Mouse (Mus musculus): ENCODE results near the gene Ccdc175. TPM values are rescaled to one million over a fixed set of nuclear protein-coding genes. Genes with fewer than 3 reads are reported as not detected.

The Ccdc175 gene
- polyA plus RNA-seq, 1 experiment from 2014 or later = not detected

- Histone ChIP-seq H3K9me3 (no peaks in the 10 kb centered on the region), H3K4me3 (no peak overlapping the region), H3K27me3 (replicated peaks) (no peaks in the 10 kb centered on the region), H3K4me2 (no peak overlapping the region), H3K36me3 (no peaks in the 10 kb centered on the region), H3K27ac (replicated peaks) (no peak overlapping the region), H3K4me1 (peaks cover 12% of the 10 kb centered on the region), H3K9ac (no peak overlapping the region)
- no peak for ATAC-seq (ENCODE audit: extremely low read depth, insufficient number of reproducible peaks, low FRiP score, low TSS enrichment)
- 44% methylated on average over 7 of the region's 7 CpGs for WGBS
These were observed 12.6 kb upstream of the Ccdc175 start for GRCm38 (mm10) chr12:72197434-72197833.

GRCm38 (mm10) chr12:72179561-72179960 is 5.3 kb downstream of the Ccdc175 start:
- no peaks in the 10 kb centered on the region for H3K36me3 ChIP-seq
- H3K27ac ChIP-seq (replicated peaks) = no peak overlapping the region
- H3K4me1 ChIP-seq = no peaks in the 10 kb centered on the region
- no peak overlapping the region for H3K9ac ChIP-seq
- no peaks in the 10 kb centered on the region for H3K27me3 ChIP-seq (replicated peaks)
- WGBS = 64% methylated on average over 4 of the region's 4 CpGs
- H3K4me2 ChIP-seq = no peak overlapping the region
- no peak for ATAC-seq (ENCODE audit: extremely low read depth, insufficient number of reproducible peaks, low FRiP score, low TSS enrichment)
- H3K4me3 ChIP-seq = no peak overlapping the region
- 0 out of 2 replicates have a peak, but pooled peaks cover 6% of the 10 kb centered on the region for H3K9me3 ChIP-seq

- H3K4me3 ChIP-seq = no peak overlapping the region
- 76% methylated on average over 3 of the region's 3 CpGs for WGBS
- no peaks in the 10 kb centered on the region for H3K36me3 ChIP-seq
- no peaks in the 10 kb centered on the region for H3K4me1 ChIP-seq
- no peaks in the 10 kb centered on the region for H3K27me3 ChIP-seq (replicated peaks)
- H3K4me2 ChIP-seq = no peak overlapping the region
- no peak overlapping the region for H3K9ac ChIP-seq
- ATAC-seq (ENCODE audit: extremely low read depth, insufficient number of reproducible peaks, low FRiP score, low TSS enrichment) = no peak
- no peak overlapping the region for H3K27ac ChIP-seq (replicated peaks)
- 0 out of 2 replicates have a peak, but pooled peaks cover 6% of the 10 kb centered on the region for H3K9me3 ChIP-seq
These were observed 6.5 kb downstream of the Ccdc175 start for GRCm38 (mm10) chr12:72178322-72178721.

- whole genome bisulfite sequencing = 47% methylated on average over 4 of the region's 4 CpGs
These were observed 26.4 kb downstream of the Ccdc175 start for GRCm38 (mm10) chr12:72158421-72158820.

GRCm38 (mm10) chr12:72150786-72151185 is 34.0 kb downstream of the Ccdc175 start:
- no peak overlapping the region for H3K9ac ChIP-seq
- no peak for ATAC-seq (ENCODE audit: extremely low read depth, insufficient number of reproducible peaks, low FRiP score, low TSS enrichment)
- WGBS = 78% methylated on average over 4 of the region's 4 CpGs

More at GRCm38 (mm10) chr12:72158421-72158820, 26.4 kb downstream of the Ccdc175 start:
- Histone ChIP-seq H3K27me3 (replicated peaks) (no peaks in the 10 kb centered on the region), H3K36me3 (no peaks in the 10 kb centered on the region), H3K4me2 (no peak overlapping the region), H3K9ac (no peak overlapping the region), H3K4me1 (no peaks in the 10 kb centered on the region), H3K27ac (replicated peaks) (no peak overlapping the region), H3K9me3 (no peaks in the 10 kb centered on the region), H3K4me3 (no peak overlapping the region)
- ATAC-seq (ENCODE audit: extremely low read depth, insufficient number of reproducible peaks, low FRiP score, low TSS enrichment) = no peak

GRCm38 (mm10) chr12:72129203-72129602 is 55.6 kb downstream of the Ccdc175 start:
- ATAC-seq (ENCODE audit: extremely low read depth, insufficient number of reproducible peaks, low FRiP score, low TSS enrichment) = no peak
- Histone ChIP-seq H3K9me3 (peaks cover 10% of the 10 kb centered on the region; the same call in 1 of the 2 replicates), H3K4me1 (no peaks in the 10 kb centered on the region), H3K4me2 (no peak overlapping the region), H3K36me3 (no peaks in the 10 kb centered on the region), H3K27me3 (replicated peaks) (no peaks in the 10 kb centered on the region), H3K27ac (replicated peaks) (no peak overlapping the region), H3K4me3 (no peak overlapping the region), H3K9ac (no peak overlapping the region)
- WGBS = 88% methylated on average over 10 of the region's 10 CpGs

More at GRCm38 (mm10) chr12:72150786-72151185, 34.0 kb downstream of the Ccdc175 start:
- Histone ChIP-seq H3K36me3 (no peaks in the 10 kb centered on the region), H3K27me3 (replicated peaks) (no peaks in the 10 kb centered on the region), H3K4me1 (no peaks in the 10 kb centered on the region), H3K4me3 (no peak overlapping the region), H3K4me2 (no peak overlapping the region), H3K27ac (replicated peaks) (no peak overlapping the region), H3K9me3 (no peaks in the 10 kb centered on the region)

- H3K27ac ChIP-seq (replicated peaks) = no peak overlapping the region
- WGBS = 74% methylated on average over 22 of the region's 23 CpGs
- H3K4me3 ChIP-seq = no peak overlapping the region
- no peaks in the 10 kb centered on the region for H3K4me1 ChIP-seq
- peaks cover 4% of the 10 kb centered on the region; the same call in 1 of the 2 replicates for H3K27me3 ChIP-seq (replicated peaks)
- H3K9me3 ChIP-seq = no peaks in the 10 kb centered on the region
- no peak overlapping the region for H3K4me2 ChIP-seq
- H3K9ac ChIP-seq = no peak overlapping the region
- H3K36me3 ChIP-seq = no peaks in the 10 kb centered on the region
- no peak for ATAC-seq (ENCODE audit: extremely low read depth, insufficient number of reproducible peaks, low FRiP score, low TSS enrichment)
These were observed 69.0 kb downstream of the Ccdc175 start for GRCm38 (mm10) chr12:72115686-72116345.

GRCm38 (mm10) chr12:72115126-72115525 is 69.7 kb downstream of the Ccdc175 start:
- Histone ChIP-seq H3K4me3 (no peak overlapping the region), H3K9me3 (no peaks in the 10 kb centered on the region), H3K27ac (replicated peaks) (no peak overlapping the region), H3K36me3 (no peaks in the 10 kb centered on the region), H3K27me3 (replicated peaks) (peaks cover 4% of the 10 kb centered on the region; the same call in 1 of the 2 replicates), H3K4me2 (no peak overlapping the region), H3K9ac (no peak overlapping the region), H3K4me1 (no peaks in the 10 kb centered on the region)
- 67% methylated on average over 6 of the region's 6 CpGs for WGBS
- no peak for ATAC-seq (ENCODE audit: extremely low read depth, insufficient number of reproducible peaks, low FRiP score, low TSS enrichment)

GRCm38 (mm10) chr12:72104525-72105281 is 80.1 kb downstream of the Ccdc175 start:
- H3K27me3 ChIP-seq (replicated peaks) = peaks cover 9% of the 10 kb centered on the region; the same call in 1 of the 2 replicates
- peak overlapping the region; percentile 62; the same call in 1 of the 2 replicates for H3K9ac ChIP-seq
- 0 out of 2 replicates have a peak, but pooled peaks cover 3% of the 10 kb centered on the region for H3K4me1 ChIP-seq
- H3K36me3 ChIP-seq = peaks cover 18% of the 10 kb centered on the region
- H3K4me3 ChIP-seq = 0 out of 2 replicates have a peak overlapping the region, but pooled peaks have one; percentile 17
- no peaks in the 10 kb centered on the region for H3K9me3 ChIP-seq
- peak overlapping the region; percentile 61 for H3K4me2 ChIP-seq
- 20% methylated on average over 14 of the region's 14 CpGs for WGBS
- ATAC-seq (ENCODE audit: extremely low read depth, insufficient number of reproducible peaks, low FRiP score, low TSS enrichment) = no peak
- no peak overlapping the region for H3K27ac ChIP-seq (replicated peaks)

GRCm38 (mm10) chr12:72104027-72104426 is 80.8 kb downstream of the Ccdc175 start:
- no peak overlapping the region for H3K4me2 ChIP-seq
- H3K9me3 ChIP-seq = no peaks in the 10 kb centered on the region
- H3K27me3 ChIP-seq (replicated peaks) = peaks cover 9% of the 10 kb centered on the region; the same call in 1 of the 2 replicates
- H3K4me3 ChIP-seq = no peak overlapping the region
- H3K36me3 ChIP-seq = peaks cover 24% of the 10 kb centered on the region
- H3K4me1 ChIP-seq = 0 out of 2 replicates have a peak, but pooled peaks cover 3% of the 10 kb centered on the region
- no peak for ATAC-seq (ENCODE audit: extremely low read depth, insufficient number of reproducible peaks, low FRiP score, low TSS enrichment)
- H3K9ac ChIP-seq = no peak overlapping the region
- 73% methylated on average over 5 of the region's 5 CpGs for WGBS
- H3K27ac ChIP-seq (replicated peaks) = no peak overlapping the region

- no peak overlapping the region for H3K9ac ChIP-seq
- H3K4me3 ChIP-seq = no peak overlapping the region
- no peak for ATAC-seq (ENCODE audit: extremely low read depth, insufficient number of reproducible peaks, low FRiP score, low TSS enrichment)
- no peak overlapping the region for H3K27ac ChIP-seq (replicated peaks)
- 0 out of 2 replicates have a peak, but pooled peaks cover 3% of the 10 kb centered on the region for H3K4me1 ChIP-seq
- 74% methylated on average over 6 of the region's 6 CpGs for WGBS
- H3K27me3 ChIP-seq (replicated peaks) = 0 out of 2 replicates have a peak, but pooled peaks cover 4% of the 10 kb centered on the region
- no peak overlapping the region for H3K4me2 ChIP-seq
- peaks cover 32% of the 10 kb centered on the region for H3K36me3 ChIP-seq
- no peaks in the 10 kb centered on the region for H3K9me3 ChIP-seq
These were observed 82.1 kb downstream of the Ccdc175 start for GRCm38 (mm10) chr12:72102776-72103175.
